Mouse (Mus musculus) cerebellum, adult 11 months (tissue): Measurements from ENCODE around the gene Sun2.

Experiments
- DNase-seq: peaks from one replicate; pipeline ENCODE4 v3.0.0; 2022

The Sun2 gene

DNA sequence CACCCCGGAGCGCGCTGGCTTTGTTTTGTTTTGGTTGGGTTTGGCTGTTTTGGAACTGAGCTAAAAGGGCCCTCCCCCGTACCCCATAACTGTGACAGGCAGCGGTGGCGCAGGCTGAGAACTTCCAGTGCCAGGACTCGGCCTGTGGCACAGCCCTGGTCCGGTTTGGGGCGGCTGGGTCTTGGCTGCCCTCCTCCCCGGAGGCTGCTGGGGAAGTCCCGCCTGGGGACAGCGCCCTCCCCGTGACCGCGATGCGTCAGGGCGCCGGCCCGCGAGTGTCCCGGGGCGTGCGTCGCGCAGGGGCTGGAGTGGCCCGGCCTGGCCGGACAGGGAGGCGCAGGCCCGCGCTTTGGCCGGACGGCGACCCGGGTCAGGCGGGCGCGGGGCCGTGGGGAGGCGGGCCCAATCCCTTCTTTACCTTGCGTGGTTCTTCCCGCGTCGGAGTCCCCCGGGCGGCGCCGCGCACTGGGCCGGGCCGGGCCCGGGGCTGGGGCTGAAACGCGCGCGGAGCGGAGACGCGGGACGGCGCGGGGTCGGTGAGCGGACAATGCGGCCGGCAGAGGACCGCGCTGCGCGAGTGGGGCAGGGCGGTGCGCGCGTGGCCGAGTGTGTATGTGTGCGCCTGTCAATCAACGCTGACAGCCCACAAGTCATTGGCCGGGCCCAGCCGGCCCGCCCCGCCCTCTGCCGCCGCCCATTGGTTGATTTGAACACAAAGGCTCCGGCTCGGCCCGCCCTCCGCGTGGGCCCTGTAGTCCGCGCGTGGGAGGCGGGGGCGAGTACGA lies at the start of gene Sun2:
Gene Sun2 (minus strand): TSS at position 616 of the 785 bp plus-strand sequence.
- peak; percentile 94 for DNase-seq

DNA sequence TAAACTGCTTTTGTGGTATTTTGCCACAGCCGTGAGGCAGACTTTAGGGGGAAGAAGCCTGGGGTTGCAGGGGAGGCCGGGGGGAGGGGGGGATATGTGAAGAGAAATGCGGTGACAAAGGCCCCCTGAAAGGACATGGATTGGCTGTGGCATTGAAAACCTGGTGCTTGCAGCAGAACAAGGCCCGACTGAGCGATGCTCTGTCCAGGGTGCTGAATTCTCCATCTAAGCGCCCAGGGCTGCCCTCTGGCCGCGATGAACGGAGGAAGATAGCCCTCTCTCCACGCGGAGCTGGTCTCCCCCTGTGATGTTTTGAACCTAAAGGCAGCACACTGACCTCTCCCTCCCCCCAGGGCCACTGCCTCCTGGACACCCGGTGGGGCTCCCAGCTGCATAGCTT lies 49.2 kb upstream of the Sun2 start:
- no peak for DNase-seq

DNA sequence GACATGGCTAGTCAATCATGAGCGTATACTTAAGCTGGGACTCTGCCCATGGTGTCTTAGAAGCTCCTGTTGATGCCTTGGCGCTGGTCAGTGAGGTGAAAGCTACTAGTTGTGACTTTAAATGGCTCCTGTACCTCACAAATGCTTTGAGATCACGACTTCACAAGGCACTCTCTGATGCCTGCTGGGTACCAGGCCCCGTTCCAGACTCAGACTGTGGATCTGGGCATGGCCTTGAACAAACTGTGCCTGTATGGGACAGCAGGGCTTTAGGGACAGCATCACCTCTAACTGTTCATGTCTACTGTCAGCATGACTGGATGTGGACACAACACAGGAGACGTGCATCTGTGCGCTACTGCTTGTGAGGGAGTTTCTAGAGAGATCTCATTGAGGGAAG lies 48.6 kb upstream of the Sun2 start:
- DNase-seq, result peak; percentile 53

DNA sequence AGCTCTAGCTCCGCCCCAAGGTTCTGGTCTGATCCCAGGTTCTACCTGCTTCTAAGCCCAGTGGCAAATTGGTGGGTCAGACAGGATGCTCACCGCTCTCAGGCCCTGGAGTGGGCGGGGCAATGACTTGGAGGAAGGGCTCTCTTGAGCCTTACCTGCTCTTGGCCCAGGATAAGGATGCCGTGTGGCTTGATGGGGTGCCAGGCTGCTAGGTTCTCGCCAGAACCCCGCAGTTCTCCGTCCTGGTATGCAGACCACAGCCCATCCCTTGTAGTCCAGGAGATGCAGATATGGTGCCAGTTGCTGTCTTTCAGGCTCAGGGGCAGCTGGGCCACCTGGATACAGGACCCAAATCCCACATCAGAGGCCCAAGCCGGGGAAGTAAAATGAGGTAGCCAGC lies 47.8 kb upstream of the Sun2 start:
- peak; percentile 56 for DNase-seq

DNA sequence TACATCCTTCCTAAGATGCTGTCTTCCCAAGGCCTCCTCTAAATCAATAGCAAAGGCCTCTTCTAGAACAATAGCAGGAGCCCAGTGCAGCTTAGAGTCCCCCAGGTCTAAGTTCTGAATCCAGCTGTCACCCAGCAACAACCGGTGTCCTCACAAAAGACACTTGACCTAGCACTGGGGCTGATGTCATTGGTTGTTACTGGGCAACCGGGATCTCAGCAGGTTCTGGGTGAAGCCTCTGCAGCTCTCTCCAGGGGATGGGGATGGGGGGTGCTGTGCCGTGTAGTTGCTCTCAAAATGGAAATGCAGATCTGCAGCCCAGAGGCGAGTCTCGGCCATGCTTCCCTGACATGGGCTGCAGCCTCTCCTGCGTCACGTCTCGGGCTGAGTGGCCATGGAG lies 45.5 kb upstream of the Sun2 start:
- DNase-seq, result no peak

DNA sequence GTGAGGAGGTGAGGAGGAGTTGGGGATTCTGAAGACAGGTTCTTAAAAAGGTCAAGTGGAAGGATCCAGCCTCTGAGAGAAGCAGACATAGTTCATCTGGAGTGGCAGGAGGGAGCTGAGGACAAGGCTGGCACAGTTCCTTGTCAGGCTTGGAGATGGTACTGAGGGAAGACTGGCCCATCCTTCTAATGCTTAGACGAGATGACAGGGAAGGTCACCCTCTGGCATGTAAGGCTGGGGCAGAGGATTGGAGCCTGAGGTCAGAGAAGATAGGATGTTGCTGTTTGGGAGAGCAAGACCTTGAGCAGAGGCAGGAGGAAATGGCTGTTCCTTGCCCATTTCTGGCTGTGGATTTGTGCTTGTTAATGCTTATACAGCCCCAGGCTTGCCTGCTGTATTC lies 42.7 kb upstream of the Sun2 start:
- no peak for DNase-seq

DNA sequence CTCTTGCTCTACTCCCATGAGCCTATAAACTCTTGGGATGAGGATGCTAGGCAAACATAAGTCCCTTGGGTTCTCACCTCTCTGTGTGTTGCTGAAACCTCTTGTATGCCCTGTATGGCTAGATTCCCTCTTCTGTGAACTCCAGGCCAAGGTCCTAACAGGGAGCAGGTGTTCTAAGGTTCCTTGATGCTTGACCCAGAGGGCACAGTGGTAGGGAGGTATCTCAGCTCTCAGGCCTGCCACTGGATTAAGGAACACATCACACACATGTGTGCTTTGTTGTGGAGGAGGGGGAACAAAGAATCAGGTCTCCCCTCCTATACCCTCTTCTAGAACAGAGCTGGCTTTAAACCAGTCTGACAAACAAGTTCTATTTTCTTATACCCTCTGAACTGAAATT lies 35.4 kb upstream of the Sun2 start, which contains the start of gene Dnal4:
Gene Dnal4 (minus strand): TSS at position 101 of the 400 bp plus-strand sequence.
- no peak for DNase-seq

DNA sequence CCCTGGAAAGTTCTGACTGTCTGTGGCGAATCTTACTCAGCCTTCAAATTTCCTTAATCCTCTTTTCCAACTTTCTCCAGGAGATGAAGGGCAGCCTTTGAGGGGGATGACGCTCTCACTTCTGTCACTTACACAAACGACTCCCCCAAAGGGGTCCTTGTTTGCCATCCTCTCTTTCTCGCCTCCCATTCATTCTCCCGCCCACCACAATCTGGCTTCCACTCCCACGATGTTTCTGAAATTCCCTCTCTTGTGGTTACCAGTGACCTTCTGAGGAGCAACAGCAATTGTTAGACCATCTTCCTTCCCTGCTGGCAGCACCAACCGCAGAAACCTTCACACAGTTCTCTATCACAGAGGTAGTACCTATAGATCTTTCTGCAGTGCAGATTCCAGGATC lies 33.3 kb upstream of the Sun2 start:
- DNase-seq, result no peak

DNA sequence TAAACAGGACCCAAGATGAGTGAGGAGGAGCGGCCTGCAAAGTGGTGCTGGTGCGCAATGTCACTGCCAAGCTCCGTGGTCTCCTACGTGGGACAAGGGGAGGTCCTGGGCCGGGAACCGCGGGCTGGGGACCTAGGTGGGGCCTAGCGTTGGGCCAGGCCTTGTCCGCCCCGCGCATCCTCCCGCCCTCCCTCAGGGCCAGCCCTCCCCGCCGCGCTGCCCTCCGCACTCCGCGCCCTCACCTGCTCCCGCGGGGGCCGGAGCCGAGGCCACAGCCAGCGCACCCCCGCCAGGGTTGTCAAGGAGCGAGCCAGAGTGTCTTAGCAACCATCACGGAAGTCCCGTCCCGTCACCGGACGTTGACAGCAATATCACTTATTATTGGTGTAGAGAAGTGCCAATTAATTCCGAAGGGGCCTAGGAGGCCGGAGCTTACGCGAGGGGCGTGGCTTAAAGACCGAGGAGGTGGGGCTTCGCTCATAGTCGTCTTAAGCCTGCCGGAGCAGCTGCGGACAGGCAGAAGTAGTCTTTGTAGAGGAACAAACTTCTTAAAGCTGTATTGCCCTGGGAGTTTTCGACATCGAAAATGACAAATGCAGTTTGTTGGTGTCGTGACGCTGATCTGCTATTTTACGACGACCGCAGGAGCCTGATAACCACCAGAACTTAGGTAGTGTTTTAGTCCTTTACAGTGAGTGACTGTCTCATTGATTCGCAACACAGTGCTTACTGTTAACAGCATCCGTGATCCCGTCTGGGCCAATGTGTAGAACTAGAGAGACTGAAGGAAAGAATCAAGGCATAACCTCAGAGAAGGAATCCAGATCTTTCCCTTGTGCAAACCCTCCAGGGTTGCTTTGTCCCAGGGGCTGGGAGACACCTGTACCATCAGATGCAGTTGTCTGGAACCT lies 32.0 kb upstream of the Sun2 start:
- DNase-seq, result peak; percentile 95

DNA sequence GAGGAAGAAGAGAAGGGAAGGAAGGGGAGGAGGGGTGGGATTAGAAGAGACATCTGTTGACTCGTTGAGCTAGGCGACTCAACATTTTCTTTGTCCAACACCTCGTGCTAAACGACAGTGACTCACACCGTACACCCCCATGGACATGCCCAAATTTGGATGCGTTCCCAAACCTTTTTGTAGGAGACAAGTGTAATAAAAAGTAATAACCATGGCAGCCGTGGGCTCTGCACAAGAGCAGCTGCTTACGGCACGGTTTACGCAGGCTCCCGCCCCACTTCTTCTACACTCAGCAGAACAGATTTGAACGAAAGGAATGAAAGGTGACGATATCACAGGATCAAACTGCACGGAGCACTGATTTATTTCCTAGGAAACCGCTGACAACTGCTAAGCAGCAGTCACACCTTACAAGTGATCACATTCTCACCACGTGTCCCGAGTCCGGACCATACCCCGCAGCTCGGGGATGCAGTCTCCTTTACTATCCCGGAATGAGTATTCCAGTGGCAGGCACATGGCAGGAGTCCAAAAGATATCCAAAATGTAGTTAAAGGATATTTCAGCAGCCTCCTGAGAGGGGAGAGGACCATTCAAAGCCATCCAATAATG lies 28.4 kb upstream of the Sun2 start:
- no peak for DNase-seq

DNA sequence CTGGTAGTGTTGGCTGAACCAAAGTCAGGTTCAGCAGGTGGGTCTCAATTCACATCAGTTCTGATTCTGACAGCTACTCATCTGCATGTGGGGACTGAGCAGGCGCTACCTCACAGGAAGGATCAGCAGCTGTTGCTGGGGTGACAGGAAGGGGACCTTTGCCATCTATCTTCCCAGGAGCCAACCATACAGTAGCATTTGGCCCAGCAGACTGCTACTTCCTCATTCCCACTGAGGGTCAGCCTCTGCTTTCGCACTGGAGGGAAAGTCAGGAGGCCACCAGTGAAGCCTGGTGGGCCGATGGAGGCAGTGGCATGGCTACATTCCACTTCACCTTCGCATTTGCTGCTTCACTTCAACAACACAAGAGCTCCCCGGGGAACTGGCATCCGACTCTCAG lies 26.0 kb upstream of the Sun2 start:
- no peak for DNase-seq

DNA sequence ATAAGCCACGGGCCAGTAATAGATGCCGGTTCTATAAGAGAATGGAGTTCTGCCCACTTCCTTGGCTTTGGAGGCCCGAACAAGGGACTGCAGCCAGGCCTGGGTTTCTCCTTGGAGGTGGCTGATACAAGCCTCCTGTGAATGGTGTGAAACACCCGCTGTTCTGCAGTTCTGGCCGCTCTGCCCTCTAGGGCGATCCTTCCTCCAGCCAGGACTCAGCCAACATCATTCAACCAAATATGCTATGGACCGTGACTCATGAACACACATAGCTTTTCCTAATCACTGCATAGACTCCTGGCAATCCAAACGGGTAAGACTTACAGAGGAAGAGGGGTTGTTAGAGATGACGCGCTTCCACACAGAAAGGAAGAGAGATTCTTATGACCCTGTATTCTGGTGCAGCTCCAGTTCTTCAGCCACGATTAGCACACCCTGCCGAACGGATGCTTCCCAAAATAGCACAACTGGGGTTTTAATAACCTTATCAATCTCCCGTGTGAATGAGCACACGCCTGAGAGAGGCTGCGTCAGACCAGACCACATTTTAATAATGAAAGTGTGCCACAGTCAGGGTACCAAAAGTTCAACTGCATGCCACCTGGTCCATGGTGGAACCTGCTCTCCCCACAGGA lies 25.1 kb upstream of the Sun2 start:
- DNase-seq, result no peak

DNA sequence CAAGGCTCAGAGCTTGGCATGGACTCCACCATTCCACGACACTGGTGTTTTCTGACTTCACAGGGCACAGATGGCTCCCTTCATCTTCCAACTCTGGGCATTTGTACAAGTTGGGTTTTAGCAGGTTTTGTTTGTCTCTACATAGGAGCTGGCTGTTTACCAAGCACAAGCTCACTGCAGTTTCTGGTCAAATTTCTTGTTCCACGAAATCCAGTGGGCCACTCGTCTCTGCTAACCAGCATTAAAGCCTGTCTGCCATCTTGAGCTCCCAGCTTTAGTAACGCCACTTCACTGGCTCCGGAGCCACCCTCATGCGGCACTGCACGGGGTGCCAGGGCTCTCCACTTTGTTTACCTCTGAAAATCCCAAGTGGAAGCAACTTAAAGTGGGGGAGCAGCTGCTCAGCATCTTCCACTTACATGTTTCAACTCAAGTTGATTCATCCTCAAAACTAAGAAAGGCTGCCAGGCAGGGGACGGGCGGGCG lies 24.3 kb upstream of the Sun2 start:
- DNase-seq, result no peak

DNA sequence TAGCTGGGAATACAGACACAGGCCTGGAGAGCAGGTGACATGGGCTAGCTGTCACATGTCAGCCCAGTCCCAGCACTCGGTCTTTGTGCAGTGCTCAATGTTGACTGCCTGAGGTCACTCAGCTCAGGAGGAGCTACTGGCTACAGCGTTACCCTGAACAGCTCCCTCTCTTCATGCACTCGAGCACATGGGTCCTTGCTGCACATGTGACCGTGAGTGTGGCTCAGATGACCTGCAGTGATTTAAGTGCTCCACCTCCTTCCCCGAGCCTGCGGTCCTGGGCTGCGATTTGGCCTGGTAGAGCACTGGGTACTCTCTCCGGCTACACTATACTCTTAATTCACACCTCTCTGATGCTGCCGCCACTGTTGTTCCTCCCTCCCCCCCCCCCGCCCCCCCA lies 23.8 kb upstream of the Sun2 start:
- DNase-seq, result no peak

DNA sequence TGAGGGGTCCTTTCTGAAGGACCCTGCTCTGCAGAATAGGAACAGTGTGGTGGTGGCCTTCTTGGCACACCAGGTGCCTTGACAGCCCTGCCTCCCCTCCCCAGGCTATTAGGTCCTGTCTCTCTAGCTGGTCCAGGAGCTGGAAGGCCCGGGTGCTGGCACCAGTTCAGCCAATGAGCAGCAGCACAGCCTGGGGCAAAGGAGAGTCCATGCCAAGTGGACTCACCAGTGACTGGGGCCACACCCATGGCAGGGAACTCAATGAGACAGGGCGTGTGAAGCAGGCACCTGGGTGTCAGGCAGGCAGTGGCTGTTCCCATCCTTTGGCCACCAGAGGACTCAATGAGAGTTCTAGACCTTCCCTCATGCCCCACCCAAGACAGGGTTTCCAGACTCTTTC lies 23.0 kb upstream of the Sun2 start:
- peak; percentile 65 for DNase-seq

DNA sequence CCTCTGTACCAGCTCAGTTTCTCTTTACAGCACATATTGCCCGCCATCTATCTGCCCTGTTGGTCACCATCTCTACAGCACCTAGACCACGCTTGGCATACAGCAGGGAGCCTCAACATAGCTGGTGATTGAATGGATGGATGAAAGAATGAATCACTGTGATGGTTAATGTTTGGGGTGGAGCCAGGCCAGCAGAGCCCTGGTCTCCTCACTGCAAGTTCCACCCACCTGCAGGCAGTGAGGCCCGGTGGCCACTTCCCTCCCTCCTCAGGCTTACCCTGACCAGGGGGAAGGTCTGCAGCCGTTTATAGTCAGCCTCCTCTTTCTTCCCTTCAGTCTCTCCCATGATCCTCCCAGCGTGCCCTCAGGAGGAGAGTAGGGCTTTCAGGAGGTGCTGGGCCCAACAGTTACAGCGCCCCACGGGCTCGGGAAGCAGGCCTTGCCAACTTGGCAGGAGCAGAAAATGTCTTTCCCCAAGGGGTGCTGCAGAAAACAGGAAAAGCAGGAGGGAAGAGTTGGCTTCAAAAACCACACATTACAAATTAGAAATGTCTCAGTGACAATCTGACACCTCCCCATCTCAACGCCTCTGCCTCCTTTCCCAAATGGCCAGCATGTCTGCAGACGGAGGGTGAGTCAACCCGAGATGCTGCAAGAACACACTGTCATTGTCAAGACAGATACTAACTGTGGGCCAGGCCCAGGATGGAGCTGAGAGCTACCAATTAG lies 22.4 kb upstream of the Sun2 start:
- DNase-seq, result peak; percentile 53

DNA sequence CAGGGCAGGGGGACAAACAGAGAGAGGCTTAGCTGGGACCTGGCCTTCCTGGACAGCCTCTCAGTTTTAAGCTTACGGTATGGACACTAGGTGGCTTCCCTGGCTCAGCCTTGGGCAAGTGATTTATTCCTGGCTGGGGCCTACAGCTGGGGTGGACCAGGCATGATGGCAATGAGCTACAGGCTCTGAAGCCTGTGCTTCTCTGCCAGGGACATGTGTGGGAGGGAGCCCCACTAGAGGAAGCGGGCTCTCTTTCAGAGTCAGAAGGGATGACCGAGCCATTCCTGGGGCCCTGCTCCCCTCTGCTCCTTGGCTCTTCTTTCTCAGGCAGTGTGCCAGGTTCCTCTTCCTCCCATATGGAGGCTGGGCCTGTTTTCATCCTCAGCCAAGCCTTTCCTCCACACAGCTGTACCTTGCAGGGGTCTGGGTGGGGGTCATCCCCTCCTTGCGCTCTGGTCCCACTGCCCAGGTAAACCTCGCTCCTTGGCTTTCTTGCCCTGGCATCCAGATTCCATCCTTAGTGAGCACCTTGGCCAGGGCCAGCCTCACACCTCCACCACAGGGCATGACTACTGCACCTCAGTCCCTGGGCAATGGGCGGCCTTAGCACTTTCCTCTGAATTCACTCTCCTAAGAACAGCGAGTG lies 21.4 kb upstream of the Sun2 start:
- DNase-seq, result peak; percentile 77

DNA sequence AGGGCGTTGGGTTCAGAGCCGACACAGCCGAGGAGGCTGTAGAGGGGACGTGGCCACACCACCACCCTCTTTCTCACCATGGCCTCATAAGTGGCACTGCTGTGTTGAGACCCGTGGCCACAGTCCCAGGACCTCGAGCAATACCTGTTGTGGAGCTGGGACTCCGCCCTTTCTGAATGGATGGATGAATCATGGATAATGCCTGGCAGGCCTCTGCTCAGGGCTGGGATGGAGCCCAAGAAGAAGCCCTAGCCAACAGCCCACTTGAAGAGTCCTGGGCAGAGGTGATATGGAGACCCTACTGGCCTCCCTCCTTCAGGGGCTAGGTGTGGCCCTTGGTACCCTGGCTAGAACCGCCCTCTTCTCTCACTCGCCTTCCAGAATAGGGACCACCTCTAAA lies 20.7 kb upstream of the Sun2 start:
- no peak for DNase-seq

DNA sequence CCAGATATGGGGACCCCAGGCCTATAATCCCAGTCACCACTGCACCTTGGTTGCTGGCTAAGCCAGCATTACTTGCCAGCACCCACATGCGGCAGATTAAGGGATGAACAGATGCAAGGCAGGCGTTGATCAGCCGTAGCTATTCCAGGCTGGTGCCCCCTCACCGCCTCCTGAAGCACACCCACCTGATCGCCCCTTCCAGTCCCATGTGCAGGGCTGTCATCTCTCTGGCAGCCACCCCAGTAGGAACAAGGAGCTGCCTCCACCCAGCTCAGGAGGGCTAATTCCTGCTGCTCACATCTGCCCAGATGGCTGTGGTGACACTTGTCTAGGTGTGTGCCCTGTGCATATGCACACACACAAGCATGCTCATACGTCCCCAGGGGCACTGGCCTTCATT lies 18.6 kb upstream of the Sun2 start:
- DNase-seq, result no peak

DNA sequence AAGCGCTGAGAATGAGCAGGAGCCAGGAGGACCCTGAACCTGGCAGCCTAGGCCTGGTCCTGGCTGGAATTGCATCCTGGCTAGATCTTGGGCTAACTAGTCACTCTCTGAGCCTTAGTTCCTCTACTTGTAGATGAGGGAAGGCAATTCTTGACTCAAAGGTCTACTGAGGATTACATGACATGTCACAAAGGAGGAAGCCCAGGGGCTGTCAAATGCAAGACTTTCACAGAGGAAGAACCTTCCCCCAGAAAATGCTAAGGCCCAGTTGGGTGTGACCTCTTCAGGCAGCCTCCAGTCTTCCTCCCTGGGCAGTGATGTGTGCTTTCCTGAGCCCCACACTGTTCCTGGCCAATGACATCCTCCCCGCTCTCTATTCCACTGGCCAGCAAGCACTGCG lies 14.8 kb upstream of the Sun2 start:
- no peak for DNase-seq

DNA sequence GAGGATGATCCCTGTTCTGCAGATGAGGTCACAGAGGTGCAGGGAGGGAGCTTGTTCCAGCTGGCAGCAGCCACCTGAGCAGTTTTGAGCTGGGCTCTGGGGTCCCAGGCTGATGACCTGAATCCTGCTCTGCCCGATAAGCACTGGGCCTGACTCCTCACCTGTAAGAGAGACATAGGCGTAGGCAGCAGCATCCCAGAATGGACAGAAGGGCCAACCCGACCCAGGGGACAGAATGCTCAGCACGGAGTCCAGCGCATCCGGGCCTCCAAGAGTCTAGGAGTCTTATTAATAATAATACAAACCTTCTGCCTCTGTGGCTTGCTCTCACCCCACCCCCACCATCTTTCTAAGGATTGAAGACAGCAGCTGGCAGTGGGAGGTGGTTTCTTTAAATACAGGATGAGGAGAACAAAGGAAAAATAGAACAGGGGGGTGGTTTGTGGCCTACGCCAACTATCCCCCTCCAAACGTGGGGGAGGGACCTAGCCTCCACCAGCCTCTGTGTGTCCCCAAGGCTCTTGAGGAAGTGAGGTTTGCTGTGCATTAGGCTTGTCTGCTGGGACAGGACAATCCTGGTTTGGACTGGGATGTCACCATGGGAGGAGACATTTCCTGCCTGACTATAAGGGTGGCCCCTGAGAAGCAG lies 13.8 kb upstream of the Sun2 start:
- DNase-seq, result no peak
